Mouse (Mus musculus): ENCODE results near the gene Il1rap. TPM values are rescaled to one million over a fixed set of nuclear protein-coding genes. Genes with fewer than 3 reads are reported as not detected.

The Il1rap gene
- total and polyA plus RNA-seq, 3 experiments: 0.43 to 13.0 (median 6.4) TPM

GRCm38 (mm10) chr16:26626065-26626464 lies 44.6 kb downstream of the Il1rap start:
- DNase-seq (ENCODE audit: low spot score) (no peak), ATAC-seq (ENCODE audit: extremely low read depth, insufficient number of reproducible peaks, low FRiP score, poor library complexity, severe bottlenecking) (no peak)
- Histone ChIP-seq H3K4me3 (ENCODE audit: low read depth, low read length) (no peak overlapping the region), H3K36me3 (replicated peaks) (no peaks in the 10 kb centered on the region), H3K4me1 (ENCODE audit: insufficient read depth, low read depth, low read length) (no peaks in the 10 kb centered on the region), H3K9me3 (replicated peaks) (0 out of 2 replicates have a peak, but pooled peaks cover 5% of the 10 kb centered on the region), H3K27me3 (ENCODE audit: insufficient read depth, low read length) (no peaks in the 10 kb centered on the region)
- TF ChIP-seq CTCF (IDR thresholded peaks at IDR 0.05; ENCODE audit: low read depth, low read length) (no peak), TAL1 (conservative IDR thresholded peaks at IDR 0.05; ENCODE audit: low read depth, low read length) (no peak), GATA2 (IDR thresholded peaks at IDR 0.05; ENCODE audit: borderline replicate concordance, low read depth, low read length) (no peak), POLR2AphosphoS5 (IDR thresholded peaks at IDR 0.05; ENCODE audit: insufficient replicate concordance, low read depth, low read length) (no peak), GATA1 (IDR thresholded peaks at IDR 0.05; ENCODE audit: borderline replicate concordance, low read length) (no peak)

- Histone ChIP-seq H3K4me3 (ENCODE audit: low read depth, low read length) (no peak overlapping the region), H3K36me3 (replicated peaks) (no peaks in the 10 kb centered on the region), H3K27me3 (ENCODE audit: insufficient read depth, low read length) (no peaks in the 10 kb centered on the region), H3K9me3 (replicated peaks) (no peaks in the 10 kb centered on the region), H3K4me1 (ENCODE audit: insufficient read depth, low read depth, low read length) (no peaks in the 10 kb centered on the region)
- DNase-seq (ENCODE audit: low spot score): no peak
- ATAC-seq (ENCODE audit: extremely low read depth, insufficient number of reproducible peaks, low FRiP score, poor library complexity, severe bottlenecking): no peak
- TF ChIP-seq TAL1 (conservative IDR thresholded peaks at IDR 0.05; ENCODE audit: low read depth, low read length): no peak
- TF ChIP-seq CTCF (IDR thresholded peaks at IDR 0.05; ENCODE audit: low read depth, low read length): no peak
- TF ChIP-seq POLR2AphosphoS5 (IDR thresholded peaks at IDR 0.05; ENCODE audit: insufficient replicate concordance, low read depth, low read length): no peak
- TF ChIP-seq GATA2 (IDR thresholded peaks at IDR 0.05; ENCODE audit: borderline replicate concordance, low read depth, low read length): no peak
- no peak for TF ChIP-seq GATA1 (IDR thresholded peaks at IDR 0.05; ENCODE audit: borderline replicate concordance, low read length)
Measured at GRCm38 (mm10) chr16:26634800-26635199, 53.3 kb downstream of the Il1rap start.

- H3K27me3 ChIP-seq (ENCODE audit: insufficient read depth, low read length): no peaks in the 10 kb centered on the region
- H3K4me1 ChIP-seq (ENCODE audit: insufficient read depth, low read depth, low read length): no peaks in the 10 kb centered on the region
- DNase-seq (ENCODE audit: low spot score) (no peak), ATAC-seq (ENCODE audit: extremely low read depth, insufficient number of reproducible peaks, low FRiP score, poor library complexity, severe bottlenecking) (no peak)
- TF ChIP-seq TAL1 (conservative IDR thresholded peaks at IDR 0.05; ENCODE audit: low read depth, low read length) (no peak), GATA1 (IDR thresholded peaks at IDR 0.05; ENCODE audit: borderline replicate concordance, low read length) (no peak), GATA2 (IDR thresholded peaks at IDR 0.05; ENCODE audit: borderline replicate concordance, low read depth, low read length) (no peak), POLR2AphosphoS5 (IDR thresholded peaks at IDR 0.05; ENCODE audit: insufficient replicate concordance, low read depth, low read length) (no peak), CTCF (IDR thresholded peaks at IDR 0.05; ENCODE audit: low read depth, low read length) (no peak)
- no peak overlapping the region for H3K4me3 ChIP-seq (ENCODE audit: low read depth, low read length)
- H3K9me3 ChIP-seq (replicated peaks): no peaks in the 10 kb centered on the region
- no peaks in the 10 kb centered on the region for H3K36me3 ChIP-seq (replicated peaks)
Measured at GRCm38 (mm10) chr16:26643077-26643476, 61.6 kb downstream of the Il1rap start.

- ATAC-seq (ENCODE audit: extremely low read depth, insufficient number of reproducible peaks, low FRiP score, poor library complexity, severe bottlenecking): peak; percentile 40; the same call in 1 of the 2 replicates
- no peaks in the 10 kb centered on the region for H3K27me3 ChIP-seq (ENCODE audit: insufficient read depth, low read length)
- TF ChIP-seq GATA2 (IDR thresholded peaks at IDR 0.05; ENCODE audit: borderline replicate concordance, low read depth, low read length): no peak
- no peaks in the 10 kb centered on the region for H3K4me1 ChIP-seq (ENCODE audit: insufficient read depth, low read depth, low read length)
- H3K9me3 ChIP-seq (replicated peaks): no peaks in the 10 kb centered on the region
- DNase-seq (ENCODE audit: low spot score): no peak
- H3K36me3 ChIP-seq (replicated peaks): no peaks in the 10 kb centered on the region
- H3K4me3 ChIP-seq (ENCODE audit: low read depth, low read length): no peak overlapping the region
Measured at GRCm38 (mm10) chr16:26646066-26646465, 64.6 kb downstream of the Il1rap start.

- no peaks in the 10 kb centered on the region for H3K4me1 ChIP-seq (ENCODE audit: insufficient read depth, low read depth, low read length)
- H3K9me3 ChIP-seq (replicated peaks): no peaks in the 10 kb centered on the region
- DNase-seq (ENCODE audit: low spot score): no peak
- TF ChIP-seq CTCF (IDR thresholded peaks at IDR 0.05; ENCODE audit: low read depth, low read length) (no peak), GATA1 (IDR thresholded peaks at IDR 0.05; ENCODE audit: borderline replicate concordance, low read length) (no peak), GATA2 (IDR thresholded peaks at IDR 0.05; ENCODE audit: borderline replicate concordance, low read depth, low read length) (no peak), POLR2AphosphoS5 (IDR thresholded peaks at IDR 0.05; ENCODE audit: insufficient replicate concordance, low read depth, low read length) (no peak), TAL1 (conservative IDR thresholded peaks at IDR 0.05; ENCODE audit: low read depth, low read length) (no peak)
- H3K36me3 ChIP-seq (replicated peaks): no peaks in the 10 kb centered on the region
- no peak overlapping the region for H3K4me3 ChIP-seq (ENCODE audit: low read depth, low read length)
- ATAC-seq (ENCODE audit: extremely low read depth, insufficient number of reproducible peaks, low FRiP score, poor library complexity, severe bottlenecking): no peak
- no peaks in the 10 kb centered on the region for H3K27me3 ChIP-seq (ENCODE audit: insufficient read depth, low read length)
Measured at GRCm38 (mm10) chr16:26647036-26647435, 65.5 kb downstream of the Il1rap start.

GRCm38 (mm10) chr16:26662722-26663436 lies 81.4 kb downstream of the Il1rap start:
- DNase-seq (ENCODE audit: low spot score) (no peak), ATAC-seq (ENCODE audit: extremely low read depth, insufficient number of reproducible peaks, low FRiP score, poor library complexity, severe bottlenecking) (no peak)
- TF ChIP-seq GATA1 (IDR thresholded peaks at IDR 0.05; ENCODE audit: borderline replicate concordance, low read length) (no peak), GATA2 (IDR thresholded peaks at IDR 0.05; ENCODE audit: borderline replicate concordance, low read depth, low read length) (no peak), POLR2AphosphoS5 (IDR thresholded peaks at IDR 0.05; ENCODE audit: insufficient replicate concordance, low read depth, low read length) (no peak), CTCF (IDR thresholded peaks at IDR 0.05; ENCODE audit: low read depth, low read length) (no peak), TAL1 (conservative IDR thresholded peaks at IDR 0.05; ENCODE audit: low read depth, low read length) (no peak)
- H3K4me1 ChIP-seq (ENCODE audit: insufficient read depth, low read depth, low read length): no peaks in the 10 kb centered on the region
- H3K27me3 ChIP-seq (ENCODE audit: insufficient read depth, low read length): no peaks in the 10 kb centered on the region
- H3K9me3 ChIP-seq (replicated peaks): no peaks in the 10 kb centered on the region
- H3K36me3 ChIP-seq (replicated peaks): no peaks in the 10 kb centered on the region
- no peak overlapping the region for H3K4me3 ChIP-seq (ENCODE audit: low read depth, low read length)

Data from G1E (cell line).